Mouse (Mus musculus) left cerebral cortex, adult 8-10 months (tissue): ENCODE data around the gene Slc11a2. TPM values are rescaled to one million over a fixed set of nuclear protein-coding genes. Genes with fewer than 3 reads are reported as not detected.
A peak's percentile ranks its signal among the peaks of the same experiment; 100 is the strongest.

Experiments
- DNase-seq, 2 experiments: peaks; one replicate each; pipeline ENCODE4 v3.0.0; 2022; ENCODE audit warnings: low spot score in 2 of 2
- total RNA-seq, 4 experiments: library from RNA; stranded (reverse); gene quantifications; 2 replicates each; pipeline ENCODE4 v1.2.4; 2022

Gene Slc11a2
- 10 to 100 TPM; 47.1 to 69.7 (median 54.5) TPM for total RNA-seq

DNA sequence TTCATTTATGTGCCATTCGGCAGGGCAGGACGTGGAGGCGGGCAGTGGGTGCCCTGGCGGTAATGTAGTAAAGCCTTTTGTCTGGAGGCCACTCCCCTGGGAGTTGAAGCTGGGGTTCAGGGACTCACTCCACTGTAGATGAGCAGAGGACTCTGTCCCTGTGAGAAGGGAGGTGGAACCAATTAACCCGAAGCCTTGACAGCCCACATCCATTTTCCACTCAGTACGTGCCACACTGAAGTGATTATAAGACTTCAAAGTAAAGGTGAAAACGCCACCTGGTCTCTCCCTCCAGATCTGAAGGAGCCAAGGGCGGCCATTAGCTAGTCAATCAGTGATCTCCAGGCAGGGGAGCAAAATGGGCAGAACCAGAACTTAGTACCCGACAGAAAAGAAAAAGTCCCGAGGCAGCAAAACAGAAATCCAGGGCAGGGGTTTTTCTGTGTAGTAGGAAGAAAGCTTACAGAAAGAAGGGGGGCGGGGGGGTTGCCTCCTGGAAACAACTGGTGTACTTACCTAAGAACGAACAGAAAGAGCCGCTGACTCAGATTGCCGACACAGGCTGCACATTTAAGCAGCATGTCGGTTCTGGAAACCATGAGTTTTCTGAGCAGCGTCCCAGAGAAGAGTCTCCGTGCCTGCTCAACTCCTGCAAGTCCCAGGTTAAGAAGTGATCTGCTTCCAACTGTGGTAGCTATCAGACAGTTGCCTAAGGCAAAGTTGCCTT lies at the start of gene Slc11a2:
Slc11a2 (minus strand) TSS at position 677 of the 727 bp plus-strand sequence.
- DNase-seq, result no peak

DNA sequence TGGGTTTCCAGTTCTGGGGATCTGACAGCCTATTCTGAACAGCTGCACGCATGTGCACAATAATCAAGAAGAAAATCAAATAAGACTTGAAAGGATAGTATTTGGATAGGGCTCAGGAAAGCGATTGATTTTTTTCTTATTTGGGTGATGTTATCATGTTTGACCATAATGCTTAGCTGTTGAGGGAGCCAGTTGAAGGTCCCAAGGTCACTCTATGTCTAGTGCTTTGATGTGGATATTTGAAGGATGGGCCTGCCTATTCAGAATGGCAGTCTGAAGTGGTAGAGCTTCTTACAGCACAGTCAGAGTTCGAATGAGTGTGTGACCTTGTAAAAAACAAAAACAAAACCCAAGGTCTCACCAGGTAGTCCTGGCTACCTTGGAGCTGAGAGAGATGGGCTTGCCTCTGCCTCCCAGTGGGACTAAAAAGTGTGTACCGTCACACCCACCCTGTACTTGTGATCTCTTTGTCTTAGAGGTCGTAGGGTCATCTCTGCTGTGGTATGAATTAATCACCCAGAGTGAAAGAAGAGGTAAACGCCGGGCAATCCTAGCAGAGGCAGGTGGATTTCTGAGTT lies 49.1 kb upstream of the Slc11a2 start:
- no peak for DNase-seq

DNA sequence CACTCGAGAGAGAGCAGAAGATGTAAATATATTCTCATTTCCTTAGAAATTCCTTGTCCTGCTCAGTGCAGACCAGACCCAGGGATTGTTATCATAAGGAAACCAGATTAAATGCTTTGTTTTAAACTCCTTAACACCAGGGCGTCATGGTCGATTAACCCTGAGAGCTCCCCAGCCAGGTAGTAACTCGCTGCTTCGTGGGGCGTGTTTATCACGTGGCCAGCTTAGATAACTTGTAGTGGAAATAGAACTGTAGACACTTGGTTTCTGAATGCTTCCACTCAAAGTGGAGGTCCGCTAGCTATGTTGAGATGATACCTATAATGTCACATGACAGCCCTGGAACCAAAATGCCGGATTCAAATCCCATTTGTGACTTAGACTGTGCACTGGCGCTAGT lies 45.2 kb upstream of the Slc11a2 start:
- DNase-seq, result no peak

DNA sequence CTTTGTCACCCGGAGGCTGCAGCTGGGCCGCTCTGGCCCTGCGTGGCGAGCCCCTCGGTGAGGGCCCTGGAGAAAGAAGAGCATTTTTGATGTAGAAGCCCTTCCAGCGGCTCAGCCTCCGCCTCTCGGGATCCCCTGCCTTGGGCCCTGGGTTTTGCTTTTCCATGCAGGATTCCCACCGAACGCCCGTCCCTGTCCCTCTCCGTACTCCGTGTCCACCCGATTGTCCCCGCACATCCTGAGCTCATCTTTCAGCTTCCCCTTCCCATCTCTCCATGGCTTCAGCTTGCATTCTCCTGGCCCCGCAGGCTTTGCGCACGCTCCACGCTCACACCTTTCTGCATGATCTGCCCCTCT lies 44.3 kb upstream of the Slc11a2 start:
- no peak for DNase-seq

DNA sequence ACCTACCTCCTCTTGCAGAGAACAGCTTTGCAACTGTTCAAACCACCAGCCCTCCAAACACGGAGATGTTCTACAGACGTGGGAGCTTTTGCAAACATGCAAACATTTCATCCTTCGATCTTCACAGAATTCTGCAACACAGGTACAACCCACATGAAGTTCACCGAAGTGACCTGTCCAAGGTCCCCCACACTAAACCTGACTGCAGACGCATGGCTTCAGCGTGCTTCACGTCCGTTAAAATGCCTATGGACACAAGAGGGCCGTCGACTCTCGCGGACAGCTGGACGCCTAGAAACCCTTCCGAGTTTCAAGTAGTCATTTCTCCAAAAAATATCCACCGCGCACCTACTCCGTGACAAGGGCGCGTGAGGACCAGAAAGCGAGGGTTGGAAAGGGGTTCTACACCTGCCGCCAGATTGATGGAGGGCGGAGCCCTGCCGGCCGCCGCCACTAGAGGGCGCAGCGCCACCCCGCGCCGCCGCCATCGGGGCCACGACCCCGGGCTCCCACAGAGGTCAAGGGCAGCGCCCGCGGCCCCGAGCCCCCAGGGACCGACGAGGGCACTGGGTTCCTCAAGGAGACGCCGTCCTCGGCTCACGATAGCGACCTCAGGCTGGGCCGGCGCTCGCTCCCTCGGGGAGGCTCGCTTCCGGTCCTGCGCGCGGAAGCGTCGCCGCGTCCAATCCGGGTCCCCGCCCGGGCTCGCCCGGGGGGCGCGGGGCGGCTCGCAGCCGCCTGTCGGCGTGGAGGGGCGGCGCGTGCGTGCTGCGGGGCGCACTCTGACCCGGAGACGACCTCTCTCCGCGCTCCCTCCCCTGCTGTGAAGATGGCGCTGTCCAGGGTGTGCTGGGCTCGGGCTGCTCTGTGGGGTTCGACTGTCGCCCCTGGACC lies 43.7 kb upstream of the Slc11a2 start, which contains the start of gene Letmd1:
Letmd1 (plus strand) TSS at position 729 of the 894 bp plus-strand sequence.
- peak; percentile 68 to 89 for DNase-seq

DNA sequence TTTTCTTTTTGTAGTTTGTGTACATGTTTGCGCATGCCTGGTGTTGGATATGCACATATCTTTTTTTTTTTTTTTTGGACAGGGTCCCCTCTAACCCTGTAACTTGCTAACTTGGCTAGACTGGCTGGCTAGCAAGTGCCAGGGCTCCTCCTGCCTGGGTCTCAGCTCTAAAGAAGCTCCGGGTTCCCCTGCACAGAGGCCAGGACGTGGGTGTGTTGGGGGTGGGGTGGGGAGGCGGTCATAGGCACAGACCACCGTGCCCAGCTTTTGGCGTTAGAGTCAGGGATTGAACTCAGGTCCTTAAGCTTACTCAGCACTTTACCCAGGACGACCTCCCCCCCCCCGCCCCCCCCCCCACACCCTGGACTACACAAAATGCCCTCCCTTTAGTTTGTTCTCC lies 42.9 kb upstream of the Slc11a2 start:
- no peak for DNase-seq

DNA sequence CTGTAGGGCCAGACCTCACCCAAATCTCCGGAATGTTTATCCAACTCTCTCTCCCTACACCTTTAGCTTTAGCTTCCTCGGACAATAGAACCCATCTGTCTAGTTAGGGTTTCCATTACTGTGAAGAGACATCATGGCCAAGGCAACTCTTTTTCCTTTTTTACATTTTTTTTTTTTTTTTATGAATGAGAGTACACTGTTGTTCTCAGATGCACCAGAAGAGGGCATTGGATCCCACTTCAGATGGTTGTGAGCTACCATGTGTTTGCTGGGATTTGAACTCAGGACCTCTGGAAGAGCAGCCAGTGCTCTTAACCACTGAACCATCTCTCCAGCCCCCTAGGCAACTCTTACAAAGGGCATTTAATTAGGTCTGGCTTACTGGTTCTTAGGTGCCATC lies 40.6 kb upstream of the Slc11a2 start:
- DNase-seq, result no peak

DNA sequence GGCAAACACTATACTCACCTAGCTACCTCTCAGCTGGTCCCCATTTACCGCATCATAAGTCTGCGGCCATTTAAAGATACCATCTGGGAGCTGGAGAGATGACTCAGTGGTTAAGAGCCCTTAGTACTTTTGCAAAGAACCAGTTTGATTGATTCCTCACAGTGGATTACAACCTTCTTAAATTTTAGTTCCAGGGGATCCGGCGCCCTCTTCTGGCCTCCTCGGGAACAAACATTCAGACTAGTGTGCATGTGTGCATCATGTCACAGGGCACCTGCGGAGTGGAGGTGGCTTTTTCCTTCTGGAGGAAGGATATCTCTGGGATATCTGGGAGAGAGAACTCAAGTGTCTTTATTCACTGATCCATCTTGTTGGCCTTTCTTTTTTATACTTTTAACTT lies 38.8 kb upstream of the Slc11a2 start:
- peak in 1 of 2 experiments; percentile 48 for DNase-seq

DNA sequence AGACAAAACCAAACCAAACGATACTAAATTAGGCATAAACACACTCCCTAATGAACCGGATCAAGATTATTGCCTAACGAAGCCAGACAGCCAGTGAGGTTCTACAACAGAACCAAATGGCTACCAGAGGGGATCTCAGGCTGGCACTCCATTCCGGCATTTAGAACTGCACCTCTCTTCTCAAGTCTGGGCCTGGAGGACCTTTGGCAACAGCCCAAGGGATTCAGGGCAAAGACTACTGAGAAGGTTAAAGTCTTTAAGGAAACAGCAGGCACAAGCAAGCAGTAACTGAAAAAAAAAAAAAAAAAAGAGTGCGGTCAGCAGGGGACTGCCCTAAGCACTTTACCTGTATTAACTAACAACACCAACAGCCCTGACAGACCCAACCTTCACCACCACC lies 37.2 kb upstream of the Slc11a2 start:
- DNase-seq, result no peak

DNA sequence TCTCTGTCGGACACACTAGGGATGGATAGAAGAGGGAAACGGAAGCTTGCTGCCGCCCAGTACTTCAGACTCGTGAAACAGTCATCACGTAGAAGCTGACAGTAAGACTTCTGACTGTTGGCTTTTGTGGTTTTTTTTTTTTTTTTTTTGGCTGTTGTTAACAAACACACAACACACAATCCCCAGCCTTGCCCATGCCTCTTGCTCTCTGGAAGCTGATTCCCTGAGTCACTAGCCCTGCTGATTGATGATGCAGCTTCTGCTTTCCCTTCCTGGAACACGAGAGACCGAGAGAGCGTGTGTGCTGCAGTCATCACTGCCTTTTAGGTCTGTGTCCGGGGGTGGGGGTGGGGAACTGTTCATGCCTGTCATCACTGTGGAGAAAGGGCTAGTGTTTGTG lies 36.8 kb upstream of the Slc11a2 start:
- no peak for DNase-seq

DNA sequence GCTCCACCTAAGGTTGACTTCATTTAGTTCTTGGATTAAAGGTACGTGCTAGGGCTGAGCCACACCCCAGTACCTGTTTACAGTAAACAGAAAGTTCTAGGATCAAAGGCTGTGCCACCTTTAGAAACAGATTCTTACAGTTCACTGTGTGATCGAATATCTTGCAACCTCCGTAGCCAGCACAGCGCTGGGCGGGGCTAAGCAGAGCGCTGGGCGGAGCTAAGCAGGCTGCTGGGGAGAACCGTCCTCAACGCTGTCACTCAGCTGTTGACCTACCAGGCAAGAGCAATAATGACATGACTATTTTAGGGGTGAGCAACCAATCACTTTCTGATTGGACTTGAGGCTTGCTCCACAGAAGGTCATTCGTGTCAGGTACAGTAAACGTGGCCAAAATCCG lies 36.1 kb upstream of the Slc11a2 start:
- no peak for DNase-seq

DNA sequence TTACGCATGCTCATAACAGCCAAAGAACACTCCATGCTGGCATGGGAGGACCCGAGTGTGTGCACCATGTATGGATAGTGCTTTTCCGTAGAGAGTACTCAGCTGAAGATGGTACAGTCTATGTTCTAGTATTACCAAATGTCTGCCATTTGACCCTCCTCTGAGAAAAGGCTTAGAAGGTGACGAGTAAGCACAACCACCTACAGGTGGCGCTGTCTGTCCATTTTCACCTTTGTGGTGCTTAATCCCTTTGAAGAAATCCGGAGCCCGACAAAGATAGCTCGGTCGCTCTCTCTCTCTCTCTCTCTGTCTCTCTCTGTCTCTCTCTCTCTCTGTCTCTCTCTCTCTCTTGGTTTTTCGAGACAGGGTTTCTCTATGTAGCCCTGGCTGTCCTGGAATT lies 33.2 kb upstream of the Slc11a2 start:
- DNase-seq, result no peak

DNA sequence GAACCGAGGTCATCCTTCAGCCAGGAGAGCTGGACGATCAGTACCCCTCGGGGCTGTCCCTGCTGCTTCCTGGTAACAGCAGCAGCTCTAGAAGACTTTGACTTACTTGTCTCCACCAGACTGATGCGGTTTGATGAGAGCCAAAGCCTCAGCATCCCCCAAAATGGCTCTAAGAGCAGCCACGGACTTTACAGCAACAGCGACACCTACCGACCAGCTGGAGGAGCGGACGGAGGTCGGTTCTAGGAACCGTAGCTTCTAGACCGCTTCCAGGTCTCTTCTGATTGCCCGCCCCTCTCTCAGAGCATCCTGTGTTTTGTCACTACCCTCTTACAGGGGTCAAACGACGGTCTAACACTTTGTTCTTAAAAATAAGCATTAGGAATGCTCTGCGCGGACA lies 32.5 kb upstream of the Slc11a2 start:
- no peak for DNase-seq

DNA sequence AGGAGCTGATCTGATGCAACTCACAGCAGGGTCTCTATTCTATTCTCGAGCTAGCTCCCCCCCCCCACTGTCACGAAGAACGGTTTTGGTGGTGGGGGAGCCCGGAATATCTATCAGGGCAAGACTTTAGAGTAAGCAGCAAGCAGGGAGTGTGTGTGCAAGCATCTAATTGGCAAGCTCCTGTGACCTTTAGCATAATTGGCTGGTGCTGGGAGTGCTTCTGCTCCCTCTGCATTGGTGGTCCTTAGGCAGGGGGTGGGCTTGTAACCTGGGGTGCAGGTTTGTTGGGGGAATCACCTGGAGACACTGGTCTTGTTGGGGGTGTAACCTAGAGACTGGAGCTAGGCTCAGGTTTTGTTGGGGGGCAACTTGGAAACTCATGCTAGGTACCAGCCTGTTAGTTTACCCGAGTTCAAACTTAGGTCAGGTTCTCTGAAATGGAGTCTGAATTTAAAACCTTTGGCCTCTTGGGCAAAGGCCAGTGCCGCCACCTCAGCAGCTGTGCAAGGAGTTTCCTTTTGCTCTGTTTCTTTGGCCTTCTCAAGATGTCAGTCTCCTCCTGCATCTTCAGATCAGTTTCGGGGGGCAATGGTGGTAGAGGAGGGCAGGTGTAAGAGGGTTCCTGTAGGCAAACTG lies 31.6 kb upstream of the Slc11a2 start:
- DNase-seq, result no peak

DNA sequence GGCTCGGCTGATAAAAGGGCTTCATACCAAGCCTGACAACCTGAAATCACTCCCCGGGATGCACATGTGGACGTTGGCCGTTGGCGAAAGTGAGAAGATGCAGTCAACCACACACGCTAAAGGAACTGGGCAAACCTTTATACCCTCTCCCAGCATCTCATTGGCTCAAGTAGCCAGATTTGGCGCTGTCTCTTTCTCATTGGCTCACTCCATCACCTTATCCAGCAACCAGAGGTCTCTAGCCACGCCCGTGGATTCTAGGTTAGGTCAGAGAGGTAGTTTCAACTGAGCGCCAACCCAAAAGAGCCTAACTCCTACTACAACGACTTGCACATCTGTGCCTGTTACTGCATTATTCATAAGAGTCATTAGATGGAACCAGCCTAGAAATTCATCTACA lies 27.6 kb upstream of the Slc11a2 start:
- no peak for DNase-seq

DNA sequence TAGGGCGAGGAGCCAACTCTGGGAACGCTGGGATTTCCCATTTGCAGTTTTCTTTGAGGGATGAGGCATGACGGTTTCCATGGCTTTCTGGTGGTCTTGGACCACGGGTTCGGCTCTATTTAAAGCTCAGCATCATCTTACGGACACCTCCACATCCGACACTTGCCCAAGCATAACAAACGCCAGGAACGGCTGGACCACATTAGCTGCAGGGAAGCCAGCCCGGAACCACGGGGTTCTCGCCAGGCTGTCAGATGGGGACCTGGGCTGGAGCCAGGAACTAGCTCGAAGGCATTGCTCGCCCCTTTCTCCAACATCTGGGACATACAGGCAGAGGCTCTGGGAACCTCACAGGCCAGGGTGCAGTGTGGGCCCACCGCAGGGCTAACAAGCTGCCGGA lies 26.4 kb upstream of the Slc11a2 start:
- no peak for DNase-seq

DNA sequence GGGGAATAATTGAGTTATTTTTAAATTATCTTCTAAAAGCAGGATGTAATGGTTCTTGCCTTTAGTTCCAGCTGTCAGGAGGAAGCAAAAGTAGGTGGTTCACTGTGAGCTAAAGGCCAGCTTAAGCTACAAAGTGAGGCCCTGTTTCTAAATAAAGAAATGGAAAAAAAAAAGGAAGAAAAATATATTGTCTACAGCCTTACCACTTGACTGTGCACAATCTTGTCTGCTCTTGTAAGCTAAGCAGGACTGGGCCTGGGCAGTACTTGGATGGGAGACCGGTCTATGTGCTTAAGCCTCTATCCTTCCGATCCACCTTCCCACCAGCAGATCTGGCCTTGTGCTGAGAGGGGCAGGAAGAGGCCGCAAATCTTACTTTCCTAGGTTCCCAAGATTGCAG lies 24.6 kb upstream of the Slc11a2 start:
- no peak for DNase-seq

DNA sequence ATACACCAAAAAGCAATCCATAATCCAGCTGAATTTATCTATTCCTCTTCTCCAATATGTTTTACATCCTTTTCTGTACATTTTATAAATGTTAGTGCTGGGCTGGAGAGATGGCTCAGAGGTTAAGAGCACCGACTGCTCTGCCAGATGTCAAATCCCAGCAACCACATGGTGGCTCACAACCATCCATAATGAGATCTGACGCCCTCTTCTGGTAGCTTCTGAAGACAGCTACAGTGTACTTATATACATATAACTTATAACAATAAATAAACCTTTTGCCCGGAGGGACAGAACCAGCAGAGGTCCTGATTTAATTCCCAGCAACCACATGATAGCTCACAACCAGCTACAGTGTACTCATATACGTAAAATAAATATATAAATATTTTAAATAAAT lies 23.7 kb upstream of the Slc11a2 start:
- no peak for DNase-seq

DNA sequence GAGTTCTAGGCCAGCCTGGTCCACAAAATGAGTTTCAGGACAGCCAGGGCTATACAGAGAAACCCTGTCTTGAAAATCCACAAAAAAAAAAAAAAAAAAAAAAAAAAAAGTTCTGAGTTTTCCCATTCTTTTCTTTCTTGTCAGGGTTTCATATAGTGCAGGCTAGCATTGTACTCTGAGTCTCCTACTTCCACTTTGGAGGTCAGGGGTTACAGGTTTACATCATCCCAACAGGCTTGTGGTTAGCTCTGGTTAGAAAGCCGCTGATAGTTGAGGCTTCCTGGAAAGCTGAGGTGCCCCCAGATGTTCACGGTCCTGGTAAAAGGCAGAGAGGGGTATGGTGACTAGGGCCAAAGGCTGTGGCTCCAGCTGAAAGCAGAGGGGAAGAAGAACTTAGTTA lies 22.0 kb upstream of the Slc11a2 start:
- no peak for DNase-seq

DNA sequence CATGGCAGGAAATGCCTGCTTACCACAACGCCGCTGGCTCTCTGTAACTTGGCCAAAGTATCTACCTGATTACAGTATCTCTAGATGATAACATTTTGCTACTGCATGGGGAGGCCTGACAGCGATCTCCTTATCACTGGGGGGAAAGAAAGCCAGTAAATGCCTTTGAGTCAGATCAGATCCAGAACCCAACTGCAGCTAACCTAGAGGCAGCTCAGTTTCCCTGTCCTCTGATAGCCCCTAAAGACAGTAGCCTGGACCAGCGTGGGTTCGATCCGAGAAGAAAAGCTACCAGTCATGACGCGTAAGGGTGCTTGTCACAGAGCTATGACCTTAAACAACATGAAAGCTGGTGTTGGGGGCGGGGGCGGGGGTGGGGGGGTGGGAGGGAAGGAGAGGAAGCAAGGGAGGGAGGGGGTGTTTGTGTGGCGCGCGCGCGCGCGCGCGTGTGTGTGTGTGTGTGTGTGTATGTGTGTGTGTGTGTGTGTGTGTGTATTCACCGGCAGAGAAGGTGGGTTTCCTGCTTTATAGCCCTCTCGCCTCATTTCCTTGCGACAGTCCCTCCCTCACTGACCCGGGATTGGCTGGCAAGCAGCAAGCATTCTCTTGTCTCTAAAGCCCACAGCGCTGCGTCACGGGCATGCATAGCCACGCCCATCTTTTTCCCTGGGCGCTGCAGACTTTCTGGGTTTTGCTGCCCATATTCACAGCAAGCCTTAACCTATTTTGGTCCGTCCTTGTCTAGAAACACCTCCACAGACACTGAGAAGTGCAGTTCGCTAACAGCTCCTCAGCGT lies 18.5 kb upstream of the Slc11a2 start:
- DNase-seq, result peak; percentile 55 to 90

DNA sequence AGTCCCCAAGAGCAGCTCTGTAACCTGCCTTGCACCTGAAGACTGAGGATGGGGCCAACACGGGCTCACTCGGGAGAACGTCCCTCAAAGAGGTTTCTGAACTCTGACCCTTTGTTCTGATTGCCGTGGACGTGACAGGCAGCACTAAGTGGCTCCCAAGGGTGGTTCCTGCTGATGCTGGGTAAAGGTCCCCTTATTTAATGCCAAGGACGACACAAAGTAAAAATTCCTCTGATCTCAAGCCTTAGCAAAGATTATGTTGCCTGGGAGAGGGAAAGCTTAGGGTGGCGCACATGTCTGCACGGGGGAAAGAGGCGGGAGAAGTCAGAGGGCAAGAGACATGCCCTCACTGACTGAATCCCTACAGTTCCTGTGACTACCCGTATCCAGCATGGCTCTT lies 11.6 kb upstream of the Slc11a2 start:
- DNase-seq, result no peak
